Mouse (Mus musculus) limb, embryonic 14.5 days (tissue): ENCODE data around the gene Gm47959. TPM values are rescaled to one million over a fixed set of nuclear protein-coding genes. Genes with fewer than 3 reads are reported as not detected.

Source experiments
- ATAC-seq: fragments of 200-750 bp; cut with Nextera tagmentation; 2 replicates; pipeline ENCODE4 v1.8.0; 2017; ENCODE audit warnings: low read depth, moderate number of reproducible peaks, moderate TSS enrichment; ENCODE audit not compliant: low FRiP score
- DNase-seq: peaks from one replicate; pipeline ENCODE4 v3.0.0-alpha.2; 2015; ENCODE audit warnings: low spot score
- H3K27ac ChIP-seq: fragments of 300-500 bp; sonication (generic); replicated peaks from 2 replicates; pipeline ENCODE4 v1.5.1; 2014; ENCODE audit warnings: low read depth, mild to moderate bottlenecking, low read length, moderate library complexity, mixed read lengths
- H3K27me3 ChIP-seq: fragments of 300-500 bp; sonication (generic); 2 replicates; pipeline ENCODE4 v1.6.1; 2014; ENCODE audit warnings: low read length, mixed read lengths; ENCODE audit not compliant: control insufficient read depth, insufficient read depth
- H3K36me3 ChIP-seq: fragments of 300-500 bp; sonication (generic); 2 replicates; pipeline ENCODE4 v1.6.1; 2014; ENCODE audit warnings: mild to moderate bottlenecking, low read length, moderate library complexity, mixed read lengths; ENCODE audit not compliant: control insufficient read depth, insufficient read depth
- H3K4me1 ChIP-seq: fragments of 300-500 bp; sonication (generic); 2 replicates; pipeline ENCODE4 v1.6.1; 2014; ENCODE audit warnings: antibody characterized with exemption, low read length, mixed read lengths; ENCODE audit not compliant: control insufficient read depth, insufficient read depth
- H3K4me2 ChIP-seq: fragments of 300-500 bp; sonication (generic); replicated peaks from 2 replicates; pipeline ENCODE4 v1.6.1; 2014; ENCODE audit warnings: low read depth, mild to moderate bottlenecking, low read length, moderate library complexity; ENCODE audit not compliant: severe bottlenecking
- H3K4me3 ChIP-seq: fragments of 300-500 bp; sonication (generic); replicated peaks from 2 replicates; pipeline ENCODE4 v1.5.1; 2014; ENCODE audit warnings: low read length
- H3K9ac ChIP-seq: fragments of 300-500 bp; sonication (generic); 2 replicates; pipeline ENCODE4 v1.6.1; 2014; ENCODE audit warnings: mild to moderate bottlenecking, low read depth, low read length, moderate library complexity; ENCODE audit not compliant: severe bottlenecking
- H3K9me3 ChIP-seq: fragments of 300-500 bp; sonication (generic); 2 replicates; pipeline ENCODE4 v1.6.1; 2016; ENCODE audit warnings: low read length; ENCODE audit not compliant: control insufficient read depth
- POLR2A ChIP-seq: fragments of 200-500 bp; IDR thresholded peaks from 2 replicates; pipeline ENCODE4 v1.8.0; 2012; ENCODE audit warnings: inconsistent platforms, mild to moderate bottlenecking, moderate library complexity, borderline replicate concordance; ENCODE audit not compliant: insufficient read depth, insufficient read length; ENCODE audit errors: extremely low read depth
- WGBS: fragments of 180-500 bp; shearing (Covaris S2); extraction: QIAGEN DNeasy Blood & Tissue Kit; methylation state at CpG from one replicate; pipeline ENCODE4 v1.1.7; 2014; 5-methylcytosine and 5-hydroxymethylcytosine counted together
- polyA plus RNA-seq, 2 experiments: library from polyadenylated mRNA; depleted of rRNA in 1 of 2; stranded (reverse) in 1 of 2; unstranded in 1 of 2; fragments of >200 nt; fragmentation: Nextera tagmentation in 1 of 2; extraction: Ambion mirVana in 1 of 2; gene quantifications; 2 replicates each; pipeline versions ENCODE4 v1.2.1 to v1.2.3; 2012 to 2014

The Gm47959 gene
- polyA plus RNA-seq, 2 experiments, result not detected

GRCm38 (mm10) chr1:82973901-82974300, 26.4 kb upstream of the Gm47959 start:
- TF ChIP-seq POLR2A, result no peak
- H3K27me3 ChIP-seq, result no peaks in the 10 kb centered on the region
- H3K9me3 ChIP-seq, result no peaks in the 10 kb centered on the region
- H3K27ac ChIP-seq, result no peak overlapping the region
- H3K4me3 ChIP-seq, result no peak overlapping the region
- no peaks in the 10 kb centered on the region for H3K36me3 ChIP-seq
- H3K9ac ChIP-seq, result no peak overlapping the region
- 66% methylated on average over 6 of the region's 6 CpGs for WGBS
- H3K4me1 ChIP-seq, result no peaks in the 10 kb centered on the region
- ATAC-seq (no peak), DNase-seq (no peak)
- H3K4me2 ChIP-seq, result no peak overlapping the region

GRCm38 (mm10) chr1:82974342-82974741, 26.0 kb upstream of the Gm47959 start:
- H3K4me3 ChIP-seq, result no peak overlapping the region
- H3K9ac ChIP-seq, result no peak overlapping the region
- H3K36me3 ChIP-seq, result no peaks in the 10 kb centered on the region
- no peaks in the 10 kb centered on the region for H3K9me3 ChIP-seq
- 92% methylated on average over 9 of the region's 9 CpGs for WGBS
- H3K27ac ChIP-seq, result no peak overlapping the region
- no peaks in the 10 kb centered on the region for H3K27me3 ChIP-seq
- DNase-seq (no peak), ATAC-seq (no peak)
- TF ChIP-seq POLR2A, result no peak
- H3K4me2 ChIP-seq, result no peak overlapping the region
- H3K4me1 ChIP-seq, result no peaks in the 10 kb centered on the region

- H3K27ac ChIP-seq, result no peak overlapping the region
- 79% methylated on average over 5 of the region's 5 CpGs for WGBS
- H3K9ac ChIP-seq, result no peak overlapping the region
- H3K9me3 ChIP-seq, result no peaks in the 10 kb centered on the region
- no peaks in the 10 kb centered on the region for H3K36me3 ChIP-seq
- no peak for ATAC-seq
- no peaks in the 10 kb centered on the region for H3K27me3 ChIP-seq
- no peak for TF ChIP-seq POLR2A
- no peaks in the 10 kb centered on the region for H3K4me1 ChIP-seq
- H3K4me3 ChIP-seq, result no peak overlapping the region
- no peak overlapping the region for H3K4me2 ChIP-seq
- no peak for DNase-seq
Measured at GRCm38 (mm10) chr1:82975750-82976149, 24.6 kb upstream of the Gm47959 start.

GRCm38 (mm10) chr1:82977840-82978239, 22.5 kb upstream of the Gm47959 start:
- H3K27me3 ChIP-seq, result no peaks in the 10 kb centered on the region
- no peaks in the 10 kb centered on the region for H3K4me1 ChIP-seq
- no peak overlapping the region for H3K27ac ChIP-seq
- H3K4me3 ChIP-seq, result no peak overlapping the region
- no peak for DNase-seq
- H3K9me3 ChIP-seq, result no peaks in the 10 kb centered on the region
- TF ChIP-seq POLR2A, result no peak
- no peak overlapping the region for H3K4me2 ChIP-seq
- no peak overlapping the region for H3K9ac ChIP-seq
- no peak for ATAC-seq
- H3K36me3 ChIP-seq, result no peaks in the 10 kb centered on the region

GRCm38 (mm10) chr1:82986738-82987137, 13.6 kb upstream of the Gm47959 start:
- H3K9me3 ChIP-seq, result no peaks in the 10 kb centered on the region
- ATAC-seq (no peak), DNase-seq (no peak)
- H3K4me3 ChIP-seq, result no peak overlapping the region
- H3K36me3 ChIP-seq, result no peaks in the 10 kb centered on the region
- no peak overlapping the region for H3K9ac ChIP-seq
- TF ChIP-seq POLR2A, result no peak
- 0 out of 2 replicates have a peak, but pooled peaks cover 4% of the 10 kb centered on the region for H3K4me1 ChIP-seq
- no peak overlapping the region for H3K27ac ChIP-seq
- no peak overlapping the region for H3K4me2 ChIP-seq
- no peaks in the 10 kb centered on the region for H3K27me3 ChIP-seq
- WGBS, result 89% methylated on average over 6 of the region's 6 CpGs

- ATAC-seq, result no peak
- Histone ChIP-seq H3K4me3 (no peak overlapping the region), H3K27me3 (no peaks in the 10 kb centered on the region), H3K9me3 (no peaks in the 10 kb centered on the region), H3K4me1 (0 out of 2 replicates have a peak, but pooled peaks cover 4% of the 10 kb centered on the region), H3K9ac (no peak overlapping the region), H3K27ac (no peak overlapping the region), H3K36me3 (no peaks in the 10 kb centered on the region), H3K4me2 (no peak overlapping the region)
- peak; percentile 64 for DNase-seq
- no peak for TF ChIP-seq POLR2A
- WGBS, result 35% methylated on average over 4 of the region's 4 CpGs
Measured at GRCm38 (mm10) chr1:82987530-82988198, 12.7 kb upstream of the Gm47959 start.
